In the genomic region with DNA sequence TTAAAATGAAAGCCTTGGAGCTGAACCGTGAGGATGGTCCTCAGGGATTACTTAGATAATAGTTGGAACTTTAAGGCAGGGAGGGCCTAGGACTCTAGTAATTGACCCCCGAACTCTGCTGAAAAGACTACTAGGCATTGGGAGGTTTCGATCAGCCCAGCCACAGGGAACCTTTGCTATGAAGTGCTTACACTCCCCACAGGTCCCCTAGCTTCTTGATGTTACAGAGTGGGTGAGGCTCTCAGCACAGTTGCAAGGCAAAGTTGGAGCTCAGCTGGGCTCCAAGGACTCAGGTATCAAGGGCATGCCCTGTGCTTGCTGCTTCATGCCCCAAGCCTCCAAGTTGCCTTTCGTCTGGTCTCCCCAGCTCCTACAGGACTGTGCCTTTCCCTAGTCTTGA, we compare ENCODE assay signal across 8 mouse cellular contexts. TPM values are rescaled to one million over a fixed set of nuclear protein-coding genes. Genes with fewer than 3 reads are reported as not detected.
A peak's percentile ranks its signal among the peaks of the same experiment; 100 is the strongest.
DNase-seq lines count a peak whose midpoint lies in the region; ATAC-seq and TF ChIP-seq lines count a peak whose summit lies in the region.

No protein-coding gene starts in this region.

- 0 out of 2 replicates have a peak, but pooled peaks cover 6% of the 10 kb centered on the region for H3K36me3 ChIP-seq in lung, embryonic 14.5 days (ENCODE audit: insufficient read depth)
- H3K36me3 ChIP-seq in embryonic facial prominence, embryonic 13.5 days = 0 out of 2 replicates have a peak, but pooled peaks cover 11% of the 10 kb centered on the region
- no peaks in the 10 kb centered on the region for H3K36me3 ChIP-seq in neural tube, embryonic 15.5 days

- 0 out of 2 replicates have a peak overlapping the region, but pooled peaks have one; percentile 18 for H3K27ac ChIP-seq in lung, embryonic 14.5 days (ENCODE audit: low read depth)
- H3K27ac ChIP-seq in embryonic facial prominence, embryonic 13.5 days = peak overlapping the region; percentile 81
- H3K27ac ChIP-seq in neural tube, embryonic 15.5 days (replicated peaks) = no peak overlapping the region

- peak overlapping the region; percentile 99 for H3K4me2 ChIP-seq in lung, embryonic 14.5 days
- peak overlapping the region; percentile 99 for H3K4me2 ChIP-seq in embryonic facial prominence, embryonic 13.5 days
- peak overlapping the region; percentile 92 for H3K4me2 ChIP-seq in neural tube, embryonic 15.5 days

- WGBS in lung, embryonic 14.5 days = 34% methylated on average over 4 of the region's 4 CpGs
- 35% methylated on average over 4 of the region's 4 CpGs for WGBS in embryonic facial prominence, embryonic 13.5 days
- 43% methylated on average over 4 of the region's 4 CpGs for WGBS in neural tube, embryonic 15.5 days

- peak overlapping the region; percentile 100 for H3K9ac ChIP-seq in lung, embryonic 14.5 days
- peak overlapping the region; percentile 99 for H3K9ac ChIP-seq in embryonic facial prominence, embryonic 13.5 days
- H3K9ac ChIP-seq in neural tube, embryonic 15.5 days (replicated peaks) = peak overlapping the region; percentile 100

- DNase-seq in lung, embryonic 14.5 days = no peak
- no peak for DNase-seq in lung, postnatal 25 days (ENCODE audit: low spot score)
- DNase-seq in kidney, postnatal 4 days = peak; percentile 10 to 13
- DNase-seq in left cerebral cortex, postnatal 14 days (ENCODE audit: low spot score in 2 of 2) = no peak
- no peak for DNase-seq in cerebellum, postnatal 25 days
- no peak for DNase-seq in right cerebral cortex, postnatal 25 days

- H3K9me3 ChIP-seq in lung, embryonic 14.5 days (ENCODE audit: low read depth, low read length) = no peaks in the 10 kb centered on the region
- H3K9me3 ChIP-seq in embryonic facial prominence, embryonic 13.5 days = no peaks in the 10 kb centered on the region
- H3K9me3 ChIP-seq in neural tube, embryonic 15.5 days (replicated peaks) = no peaks in the 10 kb centered on the region

- TF ChIP-seq CTCF in lung, embryonic 14.5 days (IDR thresholded peaks at IDR 0.05; ENCODE audit: low read depth) = no peak

- H3K27me3 ChIP-seq in lung, embryonic 14.5 days (ENCODE audit: insufficient read depth, low read length) = no peaks in the 10 kb centered on the region
- 0 out of 2 replicates have a peak, but pooled peaks cover 9% of the 10 kb centered on the region for H3K27me3 ChIP-seq in embryonic facial prominence, embryonic 13.5 days
- peaks cover 16% of the 10 kb centered on the region for H3K27me3 ChIP-seq in neural tube, embryonic 15.5 days (replicated peaks)

- H3K4me1 ChIP-seq in lung, embryonic 14.5 days (ENCODE audit: insufficient read depth) = no peaks in the 10 kb centered on the region
- H3K4me1 ChIP-seq in embryonic facial prominence, embryonic 13.5 days = peaks cover 34% of the 10 kb centered on the region
- H3K4me1 ChIP-seq in neural tube, embryonic 15.5 days = peaks cover 48% of the 10 kb centered on the region

- intact Hi-C loops in left cerebral cortex, postnatal 14 days (cut with DNase I) = no loop called here

- peak overlapping the region; percentile 94 for H3K4me3 ChIP-seq in lung, embryonic 14.5 days (ENCODE audit: low read depth, low read length)
- H3K4me3 ChIP-seq in embryonic facial prominence, embryonic 13.5 days = peak overlapping the region; percentile 94
- H3K4me3 ChIP-seq in neural tube, embryonic 15.5 days (replicated peaks) = peak overlapping the region; percentile 98

- no peak for ATAC-seq in lung, embryonic 14.5 days (ENCODE audit: insufficient read depth)
- ATAC-seq in embryonic facial prominence, embryonic 13.5 days (ENCODE audit: insufficient number of reproducible peaks, insufficient read depth, low FRiP score, low TSS enrichment, low read depth) = no peak
- ATAC-seq in neural tube, embryonic 15.5 days (ENCODE audit: low FRiP score) = no peak

RNA-seq across cellular contexts. Expression of gene Pcgf3, which starts 1.4 kb away (rescaled TPM):
- 19.5 and 26.5 TPM in 2 replicates for polyA plus RNA-seq in lung, embryonic 14.5 days (2014; fragmentation: Nextera tagmentation; extraction: Ambion mirVana)
- 22.8 and 30.4 TPM in 2 replicates for polyA plus RNA-seq in embryonic facial prominence, embryonic 13.5 days (2015; fragmentation: Nextera tagmentation; extraction: Ambion mirVana)
- polyA plus RNA-seq in neural tube, embryonic 15.5 days (2015; fragmentation: Nextera tagmentation; extraction: Ambion mirVana) = 24.7 and 25.5 TPM in 2 replicates
- 10 to 100 TPM; 60.6 to 64.4 TPM for total RNA-seq in left cerebral cortex, postnatal 14 days (2021)

RNA-seq across cellular contexts. Expression of gene Mfsd7a, which starts 13.8 kb away (rescaled TPM):
- 0.16 TPM in 1 of 2 replicates, not detected in the other for polyA plus RNA-seq in lung, embryonic 14.5 days (2014; fragmentation: Nextera tagmentation; extraction: Ambion mirVana)
- 0.13 and 0.74 TPM in 2 replicates for polyA plus RNA-seq in embryonic facial prominence, embryonic 13.5 days (2015; fragmentation: Nextera tagmentation; extraction: Ambion mirVana)
- 0.19 and 0.34 TPM in 2 replicates for polyA plus RNA-seq in neural tube, embryonic 15.5 days (2015; fragmentation: Nextera tagmentation; extraction: Ambion mirVana)
- total RNA-seq in left cerebral cortex, postnatal 14 days (2021) = under 1 TPM; 0.22 to 0.51 TPM

RNA-seq across cellular contexts. Expression of gene Atp5k, which starts 28.2 kb away (rescaled TPM):
- 400 and 416 TPM in 2 replicates for polyA plus RNA-seq in lung, embryonic 14.5 days (2014; fragmentation: Nextera tagmentation; extraction: Ambion mirVana)
- 451 and 456 TPM in 2 replicates for polyA plus RNA-seq in embryonic facial prominence, embryonic 13.5 days (2015; fragmentation: Nextera tagmentation; extraction: Ambion mirVana)
- 430 and 482 TPM in 2 replicates for polyA plus RNA-seq in neural tube, embryonic 15.5 days (2015; fragmentation: Nextera tagmentation; extraction: Ambion mirVana)
- total RNA-seq in left cerebral cortex, postnatal 14 days (2021) = 100 to 1,000 TPM; 253 to 266 TPM

Comparison
In these comparisons a context has a peak if more than half of its experiments do, and no peak if none do; other contexts are left out.
1. DNase-seq: peak in kidney, postnatal 4 days (2 of 2); none in lung, embryonic 14.5 days (single experiment), lung, postnatal 25 days (single experiment), left cerebral cortex, postnatal 14 days (0 of 2), cerebellum, postnatal 25 days (0 of 2) and right cerebral cortex, postnatal 25 days (single experiment).
2. Peak in every context shown above with its lines, with median percentiles within 50 percentile points of each other: H3K4me2 ChIP-seq, H3K4me3 ChIP-seq and H3K9ac ChIP-seq.